Mouse (Mus musculus) MEL (cell line): ENCODE data around the gene Tshz2. TPM values are rescaled to one million over a fixed set of nuclear protein-coding genes. Genes with fewer than 3 reads are reported as not detected.

Experiments
- DNase-seq: peaks from one replicate; pipeline ENCODE4 v3.0.0; 2011; ENCODE audit warnings: low read depth, low spot score
- H3K27ac ChIP-seq: 2 replicates; pipeline ENCODE4 v1.5.1; 2012; ENCODE audit warnings: low read depth, mild to moderate bottlenecking, control low read depth, low read length, moderate library complexity; ENCODE audit not compliant: control insufficient read depth
- H3K27me3 ChIP-seq, 2 experiments: fragments of 150-350 bp in 1 of 2; sonication (generic) in 1 of 2; 2 replicates each; pipeline ENCODE4 v1.6.1; 2012; ENCODE audit warnings: low read length in 2 of 2, mild to moderate bottlenecking in 2 of 2, improper control_type of control experiment in 1 of 2, moderate library complexity in 1 of 2; ENCODE audit not compliant: insufficient read depth in 2 of 2, control insufficient read depth in 1 of 2
- H3K36me3 ChIP-seq, 2 experiments: 2 replicates each; pipeline ENCODE4 v1.6.1; 2012 to 2014; ENCODE audit warnings: low read length in 2 of 2, improper control_type of control experiment in 1 of 2, inconsistent platforms in 1 of 2, mild to moderate bottlenecking in 1 of 2; ENCODE audit not compliant: insufficient read depth in 2 of 2, control insufficient read depth in 1 of 2
- H3K4me1 ChIP-seq, 2 experiments: fragments of 150-350 bp in 1 of 2; sonication (generic) in 1 of 2; 2 replicates each; pipeline ENCODE4 v1.6.1; 2012; ENCODE audit warnings: low read length in 2 of 2, improper control_type of control experiment in 1 of 2, mild to moderate bottlenecking in 1 of 2; ENCODE audit not compliant: insufficient read depth in 2 of 2, control insufficient read depth in 1 of 2
- H3K4me3 ChIP-seq, 2 experiments: fragments of 150-350 bp in 1 of 2; sonication (generic) in 1 of 2; 2 replicates each; pipeline ENCODE4 v1.5.1; 2012; ENCODE audit warnings: low read depth in 2 of 2, low read length in 2 of 2, mild to moderate bottlenecking in 2 of 2, moderate library complexity in 2 of 2, control low read depth in 1 of 2, improper control_type of control experiment in 1 of 2; ENCODE audit not compliant: control insufficient read depth in 1 of 2, insufficient read depth in 1 of 2
- H3K79me2 ChIP-seq: 2 replicates; pipeline ENCODE4 v1.6.1; 2012; ENCODE audit warnings: mild to moderate bottlenecking, low read length, moderate library complexity; ENCODE audit not compliant: control insufficient read depth, poor library complexity, insufficient read depth
- H3K9ac ChIP-seq: 2 replicates; pipeline ENCODE4 v1.6.1; 2012; ENCODE audit warnings: low read depth, mild to moderate bottlenecking, control low read depth, low read length, moderate library complexity; ENCODE audit not compliant: control insufficient read depth, poor library complexity, severe bottlenecking
- H3K9me3 ChIP-seq: fragments of 150-350 bp; sonication (generic); replicated peaks from 2 replicates; pipeline ENCODE4 v1.6.1; 2012; ENCODE audit warnings: mild to moderate bottlenecking, low read length, improper control_type of control experiment, moderate library complexity; ENCODE audit not compliant: insufficient read depth
- CHD1 ChIP-seq: IDR thresholded peaks from 2 replicates; pipeline ENCODE4 v1.6.1; 2012; ENCODE audit warnings: low read depth, mild to moderate bottlenecking, inconsistent platforms, low read length, improper control_type of control experiment
- CHD2 ChIP-seq: IDR thresholded peaks from 2 replicates; pipeline ENCODE4 v1.6.1; 2011; ENCODE audit warnings: low read length, improper control_type of control experiment
- GABPA ChIP-seq: IDR thresholded peaks from 2 replicates; pipeline ENCODE4 v1.6.1; 2012; ENCODE audit warnings: low read depth, mild to moderate bottlenecking, inconsistent platforms, low read length, improper control_type of control experiment, moderate library complexity
- GATA1 ChIP-seq: IDR thresholded peaks from 2 replicates; pipeline ENCODE4 v1.6.1; 2011; ENCODE audit warnings: low read depth, low read length, improper control_type of control experiment
- HCFC1 ChIP-seq: IDR thresholded peaks from 2 replicates; pipeline ENCODE4 v1.6.1; 2012; ENCODE audit warnings: low read depth, mild to moderate bottlenecking, inconsistent platforms, low read length, improper control_type of control experiment, moderate library complexity
- MAZ ChIP-seq: IDR thresholded peaks from 2 replicates; pipeline ENCODE4 v1.6.1; 2012; ENCODE audit warnings: low read depth, mild to moderate bottlenecking, inconsistent platforms, low read length, improper control_type of control experiment
- MYC ChIP-seq: IDR thresholded peaks from 2 replicates; pipeline ENCODE4 v1.6.1; 2011; ENCODE audit warnings: low read depth, mild to moderate bottlenecking, low read length, improper control_type of control experiment, moderate library complexity
- POLR2A ChIP-seq, 2 experiments: IDR thresholded peaks; 2 replicates each; pipeline ENCODE4 v1.6.1; 2011 to 2012; ENCODE audit warnings: low read length in 2 of 2, mild to moderate bottlenecking in 2 of 2, control low read depth in 1 of 2, improper control_type of control experiment in 1 of 2, low read depth in 1 of 2, moderate library complexity in 1 of 2; ENCODE audit not compliant: control insufficient read depth in 1 of 2, insufficient read depth in 1 of 2, poor library complexity in 1 of 2
- TBP ChIP-seq: IDR thresholded peaks from 2 replicates; pipeline ENCODE4 v1.8.0; 2011; ENCODE audit warnings: low read depth, low read length, improper control_type of control experiment
- TCF12 ChIP-seq: IDR thresholded peaks from 2 replicates; pipeline ENCODE4 v1.6.1; 2014; ENCODE audit warnings: low read depth, mild to moderate bottlenecking, inconsistent platforms, low read length, improper control_type of control experiment, moderate library complexity
- UBTF ChIP-seq: IDR thresholded peaks from 2 replicates; pipeline ENCODE4 v1.6.1; 2012; ENCODE audit warnings: low read depth, mild to moderate bottlenecking, inconsistent platforms, low read length, improper control_type of control experiment, moderate library complexity, borderline replicate concordance; ENCODE audit not compliant: insufficient read depth
- USF2 ChIP-seq, 2 experiments: IDR thresholded peaks; 2 replicates each; pipeline ENCODE4 v1.6.1; 2011 to 2012; ENCODE audit warnings: improper control_type of control experiment in 2 of 2, low read length in 2 of 2, borderline replicate concordance in 1 of 2, inconsistent platforms in 1 of 2, low read depth in 1 of 2, mild to moderate bottlenecking in 1 of 2; ENCODE audit not compliant: insufficient read depth in 1 of 2
- ZC3H11A ChIP-seq: IDR thresholded peaks from 2 replicates; pipeline ENCODE4 v1.6.1; 2012; ENCODE audit warnings: low read depth, mild to moderate bottlenecking, inconsistent platforms, low read length, improper control_type of control experiment
- polyA plus RNA-seq, 2 experiments: library from polyadenylated mRNA; stranded (reverse) in 1 of 2; unstranded in 1 of 2; fragments of >175 nt in 1 of 2; fragments of >200 nt in 1 of 2; gene quantifications; 2 replicates each; pipeline versions ENCODE4 v1.2.1 to v1.2.4; 2012; ENCODE audit warnings: low replicate concordance in 2 of 2, low read depth in 1 of 2; ENCODE audit not compliant: insufficient read length in 2 of 2, insufficient read depth in 1 of 2, missing spikeins in 1 of 2
- total RNA-seq: library from RNA; depleted of rRNA; stranded (reverse); fragments of 300-350 nt; gene quantifications from 2 replicates; pipeline ENCODE4 v1.2.3, GENCODE M21; 2012

Tshz2 gene
- total and polyA plus RNA-seq, 3 experiments = not detected

GRCm38 (mm10) chr2:169929540-169930497 lies 297.0 kb downstream of the Tshz2 start:
- Histone ChIP-seq H3K27me3 (no peaks in the 10 kb centered on the region), H3K79me2 (no peaks in the 10 kb centered on the region), H3K4me1 (no peaks in the 10 kb centered on the region), H3K9me3 (no peaks in the 10 kb centered on the region), H3K9ac (no peak overlapping the region), H3K36me3 (no peaks in the 10 kb centered on the region), H3K4me3 (no peak overlapping the region)
- DNase-seq = no peak
- no peak for TF ChIP-seq MYC
- TF ChIP-seq GATA1 = no peak
- TF ChIP-seq UBTF = no peak
- peak; percentile 5; the same call in 1 of the 2 replicates for TF ChIP-seq ZC3H11A
- no peak for TF ChIP-seq GABPA
- no peak for TF ChIP-seq TBP
- TF ChIP-seq, all 39 proteins: peak for 1
- H3K27ac ChIP-seq = no peak overlapping the region

DNA sequence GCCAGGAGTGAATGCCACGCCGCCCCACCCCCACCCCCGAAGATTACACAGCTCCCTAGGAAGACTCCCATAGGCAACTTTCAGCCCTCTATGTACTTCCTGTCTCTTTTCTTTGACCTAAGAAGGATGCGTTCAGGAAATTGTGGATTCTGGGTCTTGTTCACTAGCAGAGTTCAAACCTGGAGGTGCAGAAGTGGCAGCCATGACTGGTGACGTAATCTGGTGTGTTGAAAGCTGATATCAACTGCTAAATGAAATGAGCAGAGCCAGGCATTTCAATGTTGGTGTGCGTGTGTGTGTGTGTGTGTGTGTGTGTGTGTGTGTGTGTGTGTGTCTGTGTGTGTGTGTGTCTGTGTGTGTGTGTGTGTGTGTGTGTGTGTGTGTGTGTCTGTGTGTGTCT lies 302.8 kb downstream of the Tshz2 start:
- Histone ChIP-seq H3K4me3 (no peak overlapping the region), H3K27me3 (no peaks in the 10 kb centered on the region), H3K27ac (no peak overlapping the region), H3K36me3 (no peaks in the 10 kb centered on the region), H3K79me2 (no peaks in the 10 kb centered on the region), H3K9me3 (no peaks in the 10 kb centered on the region), H3K4me1 (no peaks in the 10 kb centered on the region), H3K9ac (no peak overlapping the region)
- DNase-seq = no peak
- TF ChIP-seq MAZ (no peak), TBP (no peak), CHD2 (no peak), MYC (no peak)

GRCm38 (mm10) chr2:169940297-169941142 lies 307.7 kb downstream of the Tshz2 start:
- Histone ChIP-seq H3K9ac (no peak overlapping the region), H3K4me3 (no peak overlapping the region), H3K27ac (no peak overlapping the region), H3K27me3 (no peaks in the 10 kb centered on the region), H3K79me2 (no peaks in the 10 kb centered on the region), H3K9me3 (no peaks in the 10 kb centered on the region), H3K36me3 (no peaks in the 10 kb centered on the region), H3K4me1 (no peaks in the 10 kb centered on the region)
- no peak for DNase-seq
- TF ChIP-seq HCFC1 = no peak
- no peak for TF ChIP-seq USF2 (IDR thresholded peaks at IDR 0.05; ENCODE audit: borderline replicate concordance in 1 of 2, insufficient read depth in 1 of 2, low read depth in 1 of 2, low read length in 2 of 2)
- no peak for TF ChIP-seq POLR2A (IDR thresholded peaks at IDR 0.05; ENCODE audit: control insufficient read depth in 1 of 2, insufficient read depth in 1 of 2, low read depth in 1 of 2, low read length in 2 of 2, poor library complexity in 1 of 2)
- no peak for TF ChIP-seq CHD1
- TF ChIP-seq TCF12 = no peak
